28 mouse cellular contexts compared by ENCODE assay signal in the genomic region with DNA sequence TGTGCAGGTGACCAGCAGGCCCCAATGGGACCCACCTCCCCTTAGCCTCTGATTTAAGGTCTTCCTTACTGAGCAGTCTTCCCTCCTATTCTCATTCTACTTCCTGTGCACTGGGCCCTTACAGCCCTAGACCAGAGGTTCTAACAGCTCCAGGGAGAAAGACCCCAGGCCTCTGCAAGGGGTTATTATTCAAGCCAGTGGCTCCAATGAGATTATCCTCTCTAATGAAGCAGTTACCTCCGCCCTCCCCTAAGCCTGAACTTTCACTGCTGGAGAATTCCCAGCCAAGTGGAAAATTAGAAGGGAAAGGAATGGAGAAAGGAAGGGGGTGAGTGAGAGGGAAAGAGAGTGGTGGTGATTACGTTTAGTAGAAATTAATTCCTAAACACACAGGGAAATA.
DNase-seq lines count a peak whose midpoint lies in the region; ATAC-seq and TF ChIP-seq lines count a peak whose summit lies in the region.
"Had no signal": no experiment of that assay in that cellular context is flagged by ENCODE, and none has a peak within 500 bp of the region (broad histone marks: within the 10 kb centered on the region; RNA-seq: fewer than 3 reads in every experiment).

No protein-coding gene starts in this region.

- H3K9ac ChIP-seq in forebrain, embryonic 15.5 days (replicated peaks): no peak overlapping the region
- H3K9ac ChIP-seq in kidney, postnatal 0 days (ENCODE audit: low read depth, low read length): no peak overlapping the region
- no peak overlapping the region for H3K9ac ChIP-seq in liver, embryonic 11.5 days (ENCODE audit: low read depth, low read length)
- H3K9ac ChIP-seq: heart, embryonic 13.5 days; hindbrain, embryonic 14.5 days; limb, embryonic 15.5 days; liver, embryonic 14.5 days; stomach, embryonic 15.5 days had no signal

- peak; percentile 28 for DNase-seq in forebrain, embryonic 10.5 days (ENCODE audit: extremely low spot score, low spot score)
- peak; percentile 25 for DNase-seq in kidney, adult 2 months
- DNase-seq in kidney, adult 18-20 months: no peak
- peak; percentile 19 for DNase-seq in kidney, postnatal 0 days (ENCODE audit: low spot score)
- DNase-seq in liver, embryonic 11.5 days (ENCODE audit: low spot score): no peak
- DNase-seq: adrenal gland, postnatal 25 days; cerebellum, adult 8-10 months; cerebellum, postnatal 25 days; gastrocnemius, adult 2 months; gastrocnemius, postnatal 36 days; heart, adult 2 months; heart, postnatal 10 days; layer of hippocampus, adult 9-11 months; lung, adult 2 months; lung, postnatal 10 days; midbrain, embryonic 14.5 days; right cerebral cortex, postnatal 25 days; thymus, postnatal 14 days had no signal

- TF ChIP-seq POLR2A in kidney, adult 2 months (IDR thresholded peaks at IDR 0.05; ENCODE audit: low read depth, low read length): no peak

- WGBS in forebrain, embryonic 10.5 days: 11% methylated on average over 2 of the region's 2 CpGs
- WGBS in forebrain, embryonic 15.5 days: 13% methylated on average over 2 of the region's 2 CpGs
- 48% methylated on average over 2 of the region's 2 CpGs for WGBS in kidney, adult 2 months
- WGBS in kidney, postnatal 0 days: 44% methylated on average over 2 of the region's 2 CpGs
- WGBS in liver, embryonic 11.5 days: 64% methylated on average over 2 of the region's 2 CpGs

- no peak overlapping the region for H3K27ac ChIP-seq in forebrain, embryonic 10.5 days
- no peak overlapping the region for H3K27ac ChIP-seq in forebrain, embryonic 15.5 days (replicated peaks)
- H3K27ac ChIP-seq in kidney, adult 2 months (ENCODE audit: insufficient read depth, low read depth, low read length): no peak overlapping the region
- H3K27ac ChIP-seq in kidney, postnatal 0 days: peak overlapping the region; percentile 57
- no peak overlapping the region for H3K27ac ChIP-seq in liver, embryonic 11.5 days (ENCODE audit: low read depth, low read length)
- H3K27ac ChIP-seq: gastrocnemius, adult 2 months; heart, adult 2 months; heart, embryonic 13.5 days; hindbrain, embryonic 14.5 days; limb, embryonic 10.5 days; limb, embryonic 15.5 days; liver, embryonic 14.5 days; macrophage; stomach, embryonic 15.5 days had no signal

- TF ChIP-seq CTCF in kidney, adult 2 months (conservative IDR thresholded peaks at IDR 0.05; ENCODE audit: insufficient read depth, insufficient read length, low read depth, low read length): no peak
- TF ChIP-seq CTCF in kidney, postnatal 0 days (IDR thresholded peaks at IDR 0.05; ENCODE audit: low read depth): no peak

- peaks cover 17% of the 10 kb centered on the region for H3K4me1 ChIP-seq in forebrain, embryonic 10.5 days
- H3K4me1 ChIP-seq in forebrain, embryonic 15.5 days: 0 out of 2 replicates have a peak, but pooled peaks cover 2% of the 10 kb centered on the region
- no peaks in the 10 kb centered on the region for H3K4me1 ChIP-seq in kidney, adult 2 months (ENCODE audit: control insufficient read depth, insufficient read depth, low read length)
- 0 out of 2 replicates have a peak, but pooled peaks cover 3% of the 10 kb centered on the region for H3K4me1 ChIP-seq in kidney, postnatal 0 days (replicated peaks; ENCODE audit: insufficient read depth, low read length)
- H3K4me1 ChIP-seq in liver, embryonic 11.5 days (replicated peaks; ENCODE audit: control insufficient read depth, insufficient read depth, low read length): no peaks in the 10 kb centered on the region
- H3K4me1 ChIP-seq: limb, embryonic 10.5 days; limb, embryonic 15.5 days; stomach, embryonic 15.5 days had no signal

- H3K9me3 ChIP-seq in forebrain, embryonic 10.5 days: no peaks in the 10 kb centered on the region
- no peaks in the 10 kb centered on the region for H3K9me3 ChIP-seq in forebrain, embryonic 15.5 days
- no peaks in the 10 kb centered on the region for H3K9me3 ChIP-seq in kidney, postnatal 0 days (replicated peaks; ENCODE audit: low read length)
- H3K9me3 ChIP-seq in liver, embryonic 11.5 days (ENCODE audit: control insufficient read depth, low read length): no peaks in the 10 kb centered on the region
- H3K9me3 ChIP-seq: heart, embryonic 13.5 days; limb, embryonic 10.5 days; limb, embryonic 15.5 days; stomach, embryonic 15.5 days had no signal

- H3K4me3 ChIP-seq in forebrain, embryonic 10.5 days: no peak overlapping the region
- no peak overlapping the region for H3K4me3 ChIP-seq in forebrain, embryonic 15.5 days
- no peak overlapping the region for H3K4me3 ChIP-seq in kidney, adult 2 months (ENCODE audit: insufficient read depth, low read depth, low read length)
- no peak overlapping the region for H3K4me3 ChIP-seq in kidney, postnatal 0 days (replicated peaks; ENCODE audit: low read depth, low read length)
- no peak overlapping the region for H3K4me3 ChIP-seq in liver, embryonic 11.5 days (ENCODE audit: low read depth, low read length)
- H3K4me3 ChIP-seq: gastrocnemius, adult 2 months; heart, adult 2 months; heart, embryonic 13.5 days; limb, embryonic 10.5 days; limb, embryonic 15.5 days; stomach, embryonic 15.5 days had no signal

- H3K36me3 ChIP-seq in forebrain, embryonic 10.5 days (replicated peaks): no peaks in the 10 kb centered on the region
- H3K36me3 ChIP-seq in forebrain, embryonic 15.5 days: no peaks in the 10 kb centered on the region
- no peaks in the 10 kb centered on the region for H3K36me3 ChIP-seq in kidney, adult 2 months (ENCODE audit: control insufficient read depth, insufficient read depth, low read length)
- H3K36me3 ChIP-seq in kidney, postnatal 0 days (ENCODE audit: insufficient read depth, low read length): no peaks in the 10 kb centered on the region
- H3K36me3 ChIP-seq in liver, embryonic 11.5 days (ENCODE audit: control insufficient read depth, insufficient read depth, low read length): no peaks in the 10 kb centered on the region
- H3K36me3 ChIP-seq: heart, embryonic 13.5 days; limb, embryonic 10.5 days; limb, embryonic 15.5 days; stomach, embryonic 15.5 days had no signal

- no peak for ATAC-seq in forebrain, embryonic 15.5 days (replicated peaks)
- ATAC-seq in kidney, postnatal 0 days (replicated peaks; ENCODE audit: low FRiP score, low read depth): no peak
- no peak for ATAC-seq in CD4-positive, CD25-positive, alpha-beta regulatory T cell, adult 4 months
- ATAC-seq in liver, embryonic 11.5 days (replicated peaks; ENCODE audit: low FRiP score): no peak
- ATAC-seq: intestine, postnatal 0 days had no signal

- no peak overlapping the region for H3K4me2 ChIP-seq in forebrain, embryonic 15.5 days (replicated peaks)
- H3K4me2 ChIP-seq in kidney, postnatal 0 days (ENCODE audit: low read length): no peak overlapping the region
- no peak overlapping the region for H3K4me2 ChIP-seq in liver, embryonic 11.5 days
- H3K4me2 ChIP-seq: heart, embryonic 13.5 days; hindbrain, embryonic 14.5 days; limb, embryonic 15.5 days; stomach, embryonic 15.5 days had no signal

- H3K27me3 ChIP-seq in forebrain, embryonic 10.5 days (ENCODE audit: poor library complexity, severe bottlenecking): peaks cover 73% of the 10 kb centered on the region
- no peaks in the 10 kb centered on the region for H3K27me3 ChIP-seq in forebrain, embryonic 15.5 days
- H3K27me3 ChIP-seq in kidney, adult 2 months (replicated peaks; ENCODE audit: control insufficient read depth, insufficient read depth, low read length): no peaks in the 10 kb centered on the region
- H3K27me3 ChIP-seq in kidney, postnatal 0 days (ENCODE audit: insufficient read depth, low read length): no peaks in the 10 kb centered on the region
- H3K27me3 ChIP-seq in liver, embryonic 11.5 days (replicated peaks; ENCODE audit: control insufficient read depth, insufficient read depth, low read length): no peaks in the 10 kb centered on the region
- H3K27me3 ChIP-seq: heart, embryonic 13.5 days; limb, embryonic 15.5 days; stomach, embryonic 15.5 days had no signal

Comparison
In these comparisons a context has a peak if more than half of its experiments do, and no peak if none do; other contexts are left out.
1. DNase-seq: peak in forebrain, embryonic 10.5 days (single experiment), kidney, adult 2 months (single experiment) and kidney, postnatal 0 days (single experiment); none in kidney, adult 18-20 months (single experiment) and liver, embryonic 11.5 days (single experiment).